Mouse (Mus musculus): ENCODE data around the gene Syndig1. TPM values are rescaled to one million over a fixed set of nuclear protein-coding genes. Genes with fewer than 3 reads are reported as not detected.

Gene Syndig1
- 10 to 100 TPM; 59.0 to 74.8 TPM for total RNA-seq (2021)

GRCm38 (mm10) chr2:149828911-149829310 is at the start of gene Syndig1:
Gene Syndig1, plus strand, starts transcription at chr2:149829211.
- intact Hi-C loops (cut with DNase I) = no loop called here
- no peak for DNase-seq (ENCODE audit: low spot score in 2 of 2)

GRCm38 (mm10) chr2:149798613-149799012 is 30.4 kb upstream of the Syndig1 start:
- intact Hi-C loops (cut with DNase I) = no loop called here
- no peak for DNase-seq (ENCODE audit: low spot score in 2 of 2)

- intact Hi-C loops (cut with DNase I) = loop anchor here (2.0 kb wide), 1 partner anchor 36 kb away; no protein-coding TSS in a partner anchor
- DNase-seq (ENCODE audit: low spot score in 2 of 2) = peak in 1 of 2 experiments; percentile 52
Observed at GRCm38 (mm10) chr2:149804599-149805140, 24.3 kb upstream of the Syndig1 start.

GRCm38 (mm10) chr2:149805256-149805655 is 23.8 kb upstream of the Syndig1 start:
- intact Hi-C loops (cut with DNase I) = loop anchor here (2.0 kb wide), 1 partner anchor 36 kb away; no protein-coding TSS in a partner anchor
- peak in 1 of 2 experiments; percentile 35 for DNase-seq (ENCODE audit: low spot score in 2 of 2)

- no peak for DNase-seq (ENCODE audit: low spot score in 2 of 2)
- intact Hi-C loops (cut with DNase I) = no loop called here
Observed at GRCm38 (mm10) chr2:149812899-149813298, 16.1 kb upstream of the Syndig1 start.

GRCm38 (mm10) chr2:149818395-149818794 is 10.6 kb upstream of the Syndig1 start:
- peak in 1 of 2 experiments; percentile 37 for DNase-seq (ENCODE audit: low spot score in 2 of 2)
- intact Hi-C loops (cut with DNase I) = no loop called here

- DNase-seq (ENCODE audit: low spot score in 2 of 2) = no peak
- intact Hi-C loops (cut with DNase I) = no loop called here
Observed at GRCm38 (mm10) chr2:149819751-149820150, 9.3 kb upstream of the Syndig1 start.

- intact Hi-C loops (cut with DNase I) = no loop called here
Observed at GRCm38 (mm10) chr2:149820201-149820600, 8.8 kb upstream of the Syndig1 start.

GRCm38 (mm10) chr2:149829955-149830535 is 1.0 kb downstream of the Syndig1 start:
- DNase-seq (ENCODE audit: low spot score in 2 of 2) = peak in 1 of 2 experiments; percentile 52
- intact Hi-C loops (cut with DNase I) = loop anchor here (2.0 to 5.0 kb wide), 4 partner anchors 43 to 167 kb away; no protein-coding TSS in a partner anchor

More at GRCm38 (mm10) chr2:149820201-149820600, 8.8 kb upstream of the Syndig1 start:
- DNase-seq (ENCODE audit: low spot score in 2 of 2) = no peak

- intact Hi-C loops (cut with DNase I) = loop anchor here (2.0 to 5.0 kb wide), 4 partner anchors 42 to 167 kb away; no protein-coding TSS in a partner anchor
- DNase-seq (ENCODE audit: low spot score in 2 of 2) = peak; percentile 53 to 64
Observed at GRCm38 (mm10) chr2:149830536-149831458, 1.8 kb downstream of the Syndig1 start, which contains the start of gene C530025M09Rik. Gene C530025M09Rik, minus strand, starts transcription at chr2:149831213.

GRCm38 (mm10) chr2:149831459-149832245 is 2.6 kb downstream of the Syndig1 start:
- DNase-seq (ENCODE audit: low spot score in 2 of 2) = peak; percentile 49 to 67
- intact Hi-C loops (cut with DNase I) = loop anchor here (2.0 to 5.0 kb wide), 4 partner anchors 41 to 166 kb away; no protein-coding TSS in a partner anchor

- intact Hi-C loops (cut with DNase I) = loop anchor here (5.0 kb wide), 3 partner anchors 95 to 165 kb away; no protein-coding TSS in a partner anchor
- peak in 1 of 2 experiments; percentile 7 for DNase-seq (ENCODE audit: low spot score in 2 of 2)
Observed at GRCm38 (mm10) chr2:149832301-149832700, 3.3 kb downstream of the Syndig1 start.

- intact Hi-C loops (cut with DNase I) = no loop called here
- no peak for DNase-seq (ENCODE audit: low spot score in 2 of 2)
Observed at GRCm38 (mm10) chr2:149835091-149835490, 6.1 kb downstream of the Syndig1 start.

GRCm38 (mm10) chr2:149836471-149837135 is 7.6 kb downstream of the Syndig1 start:
- intact Hi-C loops (cut with DNase I) = loop anchor here (2.0 kb wide), 1 partner anchor 68 kb away; no protein-coding TSS in a partner anchor
- DNase-seq (ENCODE audit: low spot score in 2 of 2) = peak in 1 of 2 experiments; percentile 76

- no peak for DNase-seq (ENCODE audit: low spot score in 2 of 2)
- intact Hi-C loops (cut with DNase I) = no loop called here
Observed at GRCm38 (mm10) chr2:149839666-149840065, 10.7 kb downstream of the Syndig1 start.

- DNase-seq (ENCODE audit: low spot score in 2 of 2) = peak; percentile 41 to 92
- intact Hi-C loops (cut with DNase I) = loop anchor here (1.0 kb wide), 2 partner anchors 29 to 76 kb away; no protein-coding TSS in a partner anchor
Observed at GRCm38 (mm10) chr2:149844575-149844974, 15.6 kb downstream of the Syndig1 start.

GRCm38 (mm10) chr2:149848778-149849177 is 19.8 kb downstream of the Syndig1 start:
- no peak for DNase-seq (ENCODE audit: low spot score in 2 of 2)
- intact Hi-C loops (cut with DNase I) = no loop called here

GRCm38 (mm10) chr2:149861002-149861401 is 32.0 kb downstream of the Syndig1 start:
- DNase-seq (ENCODE audit: low spot score in 2 of 2) = peak in 1 of 2 experiments; percentile 75
- intact Hi-C loops (cut with DNase I) = no loop called here

Measured in left cerebral cortex, postnatal 25 days (tissue).